Mouse (Mus musculus): ENCODE data around the gene Tbx5.

GRCm38 (mm10) chr5:119844994-119845393 is 12.5 kb downstream of the Tbx5 start:
- TF ChIP-seq GATA1 (IDR thresholded peaks at IDR 0.05; ENCODE audit: borderline replicate concordance, low read length): no peak
- no peak for TF ChIP-seq CTCF (IDR thresholded peaks at IDR 0.05; ENCODE audit: low read depth, low read length)
